Mouse (Mus musculus) adipocyte (in vitro differentiated cells): Measurements from ENCODE around the gene Fli1.

Source experiments
- DNase-seq: peaks from one replicate; pipeline ENCODE4 v3.0.0-alpha.2; 2016; ENCODE audit warnings: low spot score

Gene Fli1

GRCm38 (mm10) chr9:32502256-32503010 lies 40.2 kb downstream of the Fli1 start:
- DNase-seq = no peak

- no peak for DNase-seq
Measured at GRCm38 (mm10) chr9:32500886-32501285, 41.8 kb downstream of the Fli1 start.

GRCm38 (mm10) chr9:32500063-32500462 lies 42.6 kb downstream of the Fli1 start:
- no peak for DNase-seq

- DNase-seq = no peak
Measured at GRCm38 (mm10) chr9:32499469-32499868, 43.2 kb downstream of the Fli1 start.

- DNase-seq = no peak
Measured at GRCm38 (mm10) chr9:32495643-32495997, 47.0 kb downstream of the Fli1 start.

GRCm38 (mm10) chr9:32494891-32495642 lies 47.6 kb downstream of the Fli1 start:
- no peak for DNase-seq

GRCm38 (mm10) chr9:32493588-32494423 lies 48.9 kb downstream of the Fli1 start:
- DNase-seq = no peak

- DNase-seq = no peak
Measured at GRCm38 (mm10) chr9:32492753-32493152, 49.9 kb downstream of the Fli1 start.

GRCm38 (mm10) chr9:32491484-32491883 lies 51.2 kb downstream of the Fli1 start:
- no peak for DNase-seq

GRCm38 (mm10) chr9:32489794-32490358 lies 52.8 kb downstream of the Fli1 start:
- DNase-seq = no peak

- no peak for DNase-seq
Measured at GRCm38 (mm10) chr9:32489315-32489714, 53.3 kb downstream of the Fli1 start.

GRCm38 (mm10) chr9:32488627-32489026 lies 54.0 kb downstream of the Fli1 start:
- no peak for DNase-seq

- DNase-seq = no peak
Measured at GRCm38 (mm10) chr9:32487823-32488222, 54.8 kb downstream of the Fli1 start.

- no peak for DNase-seq
Measured at GRCm38 (mm10) chr9:32487401-32487800, 55.3 kb downstream of the Fli1 start.

GRCm38 (mm10) chr9:32480418-32480817 lies 62.2 kb downstream of the Fli1 start:
- no peak for DNase-seq

GRCm38 (mm10) chr9:32478799-32479198 lies 63.9 kb downstream of the Fli1 start:
- DNase-seq = no peak

- DNase-seq = no peak
Measured at GRCm38 (mm10) chr9:32478087-32478486, 64.6 kb downstream of the Fli1 start.

- DNase-seq = no peak
Measured at GRCm38 (mm10) chr9:32476604-32477003, 66.1 kb downstream of the Fli1 start.

GRCm38 (mm10) chr9:32474621-32475390 lies 67.9 kb downstream of the Fli1 start:
- DNase-seq = no peak

- no peak for DNase-seq
Measured at GRCm38 (mm10) chr9:32472346-32472745, 70.3 kb downstream of the Fli1 start.

GRCm38 (mm10) chr9:32469123-32469751 lies 73.4 kb downstream of the Fli1 start:
- no peak for DNase-seq
